Mouse (Mus musculus): ENCODE results near the gene Ank.

The Ank gene

GRCm38 (mm10) chr15:27574992-27575781 is 108.7 kb downstream of the Ank start:
- in situ Hi-C loops (cut with MboI, MseI), result no loop called here

GRCm38 (mm10) chr15:27575932-27576331 is 109.5 kb downstream of the Ank start:
- in situ Hi-C loops (cut with MboI, MseI), result no loop called here

GRCm38 (mm10) chr15:27576886-27577285 is 110.4 kb downstream of the Ank start:
- in situ Hi-C loops (cut with MboI, MseI), result no loop called here

- in situ Hi-C loops (cut with MboI, MseI), result no loop called here
Measured at GRCm38 (mm10) chr15:27577915-27578780, 111.7 kb downstream of the Ank start.

GRCm38 (mm10) chr15:27578918-27579317 is 112.4 kb downstream of the Ank start:
- in situ Hi-C loops (cut with MboI, MseI), result no loop called here

- in situ Hi-C loops (cut with MboI, MseI), result loop anchor here (5.0 kb wide), 1 partner anchor 268 kb away; no protein-coding TSS in a partner anchor
Measured at GRCm38 (mm10) chr15:27579853-27580252, 113.4 kb downstream of the Ank start.

GRCm38 (mm10) chr15:27580771-27581170 is 114.3 kb downstream of the Ank start:
- in situ Hi-C loops (cut with MboI, MseI), result loop anchor here (5.0 kb wide), 1 partner anchor 268 kb away; no protein-coding TSS in a partner anchor

- in situ Hi-C loops (cut with MboI, MseI), result loop anchor here (5.0 kb wide), 1 partner anchor 269 kb away; no protein-coding TSS in a partner anchor
Measured at GRCm38 (mm10) chr15:27581640-27582039, 115.2 kb downstream of the Ank start.

- in situ Hi-C loops (cut with MboI, MseI), result loop anchor here (5.0 kb wide), 1 partner anchor 270 kb away; no protein-coding TSS in a partner anchor
Measured at GRCm38 (mm10) chr15:27582428-27582827, 116.0 kb downstream of the Ank start.

- in situ Hi-C loops (cut with MboI, MseI), result loop anchor here (5.0 kb wide), 1 partner anchor 271 kb away; no protein-coding TSS in a partner anchor
Measured at GRCm38 (mm10) chr15:27583042-27583441, 116.6 kb downstream of the Ank start.

- in situ Hi-C loops (cut with MboI, MseI), result loop anchor here (5.0 kb wide), 1 partner anchor 271 kb away; no protein-coding TSS in a partner anchor
Measured at GRCm38 (mm10) chr15:27583620-27584019, 117.1 kb downstream of the Ank start.

- in situ Hi-C loops (cut with MboI, MseI), result no loop called here
Measured at GRCm38 (mm10) chr15:27585466-27586092, 119.1 kb downstream of the Ank start.

- in situ Hi-C loops (cut with MboI, MseI), result no loop called here
Measured at GRCm38 (mm10) chr15:27586093-27586480, 119.6 kb downstream of the Ank start.

GRCm38 (mm10) chr15:27588087-27588826 is 121.8 kb downstream of the Ank start:
- in situ Hi-C loops (cut with MboI, MseI), result no loop called here

- in situ Hi-C loops (cut with MboI, MseI), result no loop called here
Measured at GRCm38 (mm10) chr15:27590812-27591211, 124.3 kb downstream of the Ank start.

- in situ Hi-C loops (cut with MboI, MseI), result no loop called here
Measured at GRCm38 (mm10) chr15:27592620-27593320, 126.3 kb downstream of the Ank start.

- in situ Hi-C loops (cut with MboI, MseI), result no loop called here
Measured at GRCm38 (mm10) chr15:27593717-27594116, 127.2 kb downstream of the Ank start.

GRCm38 (mm10) chr15:27594973-27595372 is 128.5 kb downstream of the Ank start:
- in situ Hi-C loops (cut with MboI, MseI), result no loop called here

- in situ Hi-C loops (cut with MboI, MseI), result no loop called here
Measured at GRCm38 (mm10) chr15:27595560-27595959, 129.1 kb downstream of the Ank start.

- in situ Hi-C loops (cut with MboI, MseI), result no loop called here
Measured at GRCm38 (mm10) chr15:27596463-27597140, 130.1 kb downstream of the Ank start.

All from regulatory T cell (primary cell).